In the genomic region with DNA sequence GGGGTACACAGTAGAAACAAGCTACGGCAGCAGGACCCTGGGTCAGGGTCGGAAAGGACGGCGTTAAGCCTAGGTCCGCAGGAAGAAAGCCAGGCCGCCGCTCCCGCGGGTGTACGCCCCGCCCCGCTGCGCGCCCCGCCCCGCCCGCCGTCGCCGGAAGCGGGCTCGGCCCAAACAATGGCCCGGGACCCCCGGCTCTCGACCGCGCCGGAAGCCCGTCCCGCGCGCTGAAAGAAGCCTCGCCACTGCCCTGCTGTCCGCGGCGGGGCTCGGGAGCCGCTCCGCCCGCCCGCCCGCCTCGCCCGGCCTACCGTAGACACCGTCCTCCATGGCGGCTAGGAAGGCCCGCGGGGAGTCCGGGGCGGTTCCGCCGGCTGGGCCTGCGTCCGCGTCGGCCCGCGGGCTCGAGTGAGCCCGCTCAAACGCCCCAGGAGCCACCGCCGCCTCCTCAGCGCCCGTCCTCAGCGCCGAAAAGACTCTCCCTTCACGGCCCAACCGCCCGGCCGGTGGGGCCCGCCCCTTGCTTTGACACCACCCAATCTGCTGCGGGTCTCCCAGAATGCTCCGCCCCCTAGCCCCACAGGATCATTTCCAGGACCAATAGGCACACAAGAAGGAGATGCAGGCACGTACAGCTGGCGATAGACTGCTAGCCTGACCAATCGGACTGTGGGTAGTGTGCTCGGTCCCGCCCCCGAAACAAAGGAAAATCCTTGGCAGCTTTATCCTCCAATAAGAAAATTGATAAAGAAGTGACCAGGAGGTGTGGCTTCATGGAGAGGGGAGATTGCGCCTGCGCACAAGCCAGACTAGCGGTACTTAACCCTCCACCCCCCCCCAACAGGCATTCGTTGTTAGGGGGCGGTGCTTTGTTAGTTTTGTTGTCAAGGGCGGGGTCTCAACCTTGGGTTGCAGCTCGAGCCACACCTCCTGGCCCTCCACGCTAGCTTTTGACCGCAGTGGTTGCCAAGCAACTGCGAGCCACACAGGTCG, we compare ENCODE assay signal across 8 mouse cellular contexts. TPM values are rescaled to one million over a fixed set of nuclear protein-coding genes. Genes with fewer than 3 reads are reported as not detected.
DNase-seq lines count a peak whose midpoint lies in the region; ATAC-seq lines count a peak whose summit lies in the region.

TSS of gene Cyth2 (minus strand) at position 795 of the 993 bp plus-strand sequence.

- H3K9me3 ChIP-seq in hindbrain, embryonic 15.5 days = no peaks in the 10 kb centered on the region

- peak within 1 kb of the TSS; percentile 88 for H3K4me3 ChIP-seq in hindbrain, embryonic 15.5 days

- WGBS in hindbrain, embryonic 15.5 days = under 1% methylated on average over 81 of the region's 92 CpGs

- peak within 1 kb of the TSS; percentile 100 for H3K27ac ChIP-seq in hindbrain, embryonic 15.5 days (replicated peaks)

- ATAC-seq in hindbrain, embryonic 15.5 days (ENCODE audit: low FRiP score, low read depth) = peak; percentile 99

- H3K9ac ChIP-seq in hindbrain, embryonic 15.5 days = peak within 1 kb of the TSS; percentile 100

- peak; percentile 99 for DNase-seq in T-cell, adult 2 months (ENCODE audit: low spot score)
- DNase-seq in cerebellum, postnatal 36 days = peak; percentile 99
- DNase-seq in frontal cortex, postnatal 36 days (ENCODE audit: low spot score in 2 of 2) = peak; percentile 97 to 99
- DNase-seq in left cerebral cortex, adult 11 months (ENCODE audit: low spot score) = peak; percentile 100
- peak; percentile 99 for DNase-seq in lung, postnatal 4 days
- DNase-seq in retina, postnatal 7 days (ENCODE audit: low read depth, low spot score) = peak; percentile 98
- peak; percentile 89 for DNase-seq in urinary bladder, adult 2 months (ENCODE audit: low spot score)

- H3K4me2 ChIP-seq in hindbrain, embryonic 15.5 days = peak within 1 kb of the TSS; percentile 82

- no peaks in the 10 kb centered on the region for H3K27me3 ChIP-seq in hindbrain, embryonic 15.5 days

- H3K4me1 ChIP-seq in hindbrain, embryonic 15.5 days (replicated peaks) = peaks cover 35% of the 10 kb centered on the region

- peaks cover 32% of the 10 kb centered on the region for H3K36me3 ChIP-seq in hindbrain, embryonic 15.5 days

RNA-seq across cellular contexts. Expression of gene Cyth2, which starts in this region (rescaled TPM):
- polyA plus RNA-seq in hindbrain, embryonic 15.5 days (2015; fragmentation: Nextera tagmentation; extraction: Ambion mirVana) = 271 and 286 TPM in 2 replicates
- 61.5 and 68.7 TPM in 2 replicates for polyA plus RNA-seq in urinary bladder, adult 2 months (2012; rRNA removed)

Comparison
In these comparisons a context has a peak if more than half of its experiments do, and no peak if none do; other contexts are left out.
1. Peak in every context shown above with its lines: DNase-seq, ATAC-seq, H3K4me3 ChIP-seq and H3K27ac ChIP-seq.